Mouse (Mus musculus) kidney, adult 2 months (tissue): ENCODE data around the gene Ccnt1.

Experiments used
- CTCF ChIP-seq: fragments of 200-500 bp; conservative IDR thresholded peaks from 2 replicates; pipeline ENCODE4 v1.5.1; 2011; ENCODE audit warnings: low read depth, mild to moderate bottlenecking, control low read depth, low read length, moderate library complexity, mixed read lengths; ENCODE audit not compliant: insufficient read depth, insufficient read length
- POLR2A ChIP-seq: fragments of 200-500 bp; IDR thresholded peaks from one replicate; pipeline ENCODE4 v1.6.1; 2011; ENCODE audit warnings: low read depth, low read length, control low read depth

DNA sequence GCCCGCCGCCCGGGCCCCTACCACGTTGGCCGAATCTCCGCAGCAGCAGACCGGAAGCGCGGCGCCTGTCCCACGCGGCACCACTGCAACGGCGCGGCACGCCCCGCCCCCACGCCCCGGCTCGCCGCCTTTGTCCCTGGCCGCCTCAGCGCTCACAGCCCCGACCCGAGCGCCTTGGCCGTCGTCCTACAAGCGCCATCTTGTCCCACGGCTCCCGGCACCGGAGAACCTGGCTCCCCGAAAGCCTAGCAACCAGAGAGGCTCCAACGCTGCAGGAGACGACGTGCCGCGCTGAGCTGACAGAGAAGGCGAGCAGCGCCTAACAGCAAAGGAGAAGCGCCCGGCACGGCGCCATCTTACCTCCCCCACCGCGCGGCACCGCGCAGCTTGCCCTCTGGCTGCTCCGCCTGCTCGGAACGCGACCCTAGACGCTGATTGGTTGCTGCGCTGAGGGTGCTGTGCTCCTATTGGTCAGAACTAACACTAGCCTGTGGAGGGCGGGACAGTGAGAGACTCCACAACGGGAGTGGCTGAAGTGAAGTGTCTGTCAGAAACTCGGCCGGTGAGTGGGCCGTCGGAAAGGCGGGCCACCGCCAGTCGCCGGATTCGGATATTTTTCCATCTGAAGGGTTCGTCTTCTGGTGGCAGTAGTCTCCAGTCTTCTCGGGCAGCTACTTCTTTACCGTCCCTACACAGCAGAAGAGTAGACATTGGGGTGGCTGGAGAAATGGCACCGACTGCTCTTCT is 36.7 kb downstream of the Ccnt1 start, which contains the start of gene Kansl2:
- TF ChIP-seq CTCF (no peak), POLR2A (peak; percentile 82)
